Mouse (Mus musculus) layer of hippocampus, adult 2 months (tissue): ENCODE data around the gene Cox17. TPM values are rescaled to one million over a fixed set of nuclear protein-coding genes. Genes with fewer than 3 reads are reported as not detected.
A peak's percentile ranks its signal among the peaks of the same experiment; 100 is the strongest.

Source experiments
- DNase-seq, 2 experiments: peaks; one replicate each; pipeline ENCODE4 v3.0.0; 2022; ENCODE audit warnings: low spot score in 2 of 2
- H3K27ac ChIP-seq: fragments of 200-600 bp; 2 replicates; pipeline ENCODE4 v1.8.1; 2022
- H3K4me3 ChIP-seq: fragments of 200-600 bp; 2 replicates; pipeline ENCODE4 v1.8.1; 2022; ENCODE audit warnings: mild to moderate bottlenecking
- CTCF ChIP-seq: fragments of 200-600 bp; conservative IDR thresholded peaks from 2 replicates; pipeline ENCODE4 v1.8.1; 2022; ENCODE audit warnings: antibody characterized with exemption, mild to moderate bottlenecking, moderate library complexity
- total RNA-seq, 2 experiments: library from RNA; stranded (reverse); gene quantifications; 2 replicates each; pipeline ENCODE4 v1.2.3; 2021

Cox17 gene
- total RNA-seq, 2 experiments from 2014 or later = 123 to 126 TPM

DNA sequence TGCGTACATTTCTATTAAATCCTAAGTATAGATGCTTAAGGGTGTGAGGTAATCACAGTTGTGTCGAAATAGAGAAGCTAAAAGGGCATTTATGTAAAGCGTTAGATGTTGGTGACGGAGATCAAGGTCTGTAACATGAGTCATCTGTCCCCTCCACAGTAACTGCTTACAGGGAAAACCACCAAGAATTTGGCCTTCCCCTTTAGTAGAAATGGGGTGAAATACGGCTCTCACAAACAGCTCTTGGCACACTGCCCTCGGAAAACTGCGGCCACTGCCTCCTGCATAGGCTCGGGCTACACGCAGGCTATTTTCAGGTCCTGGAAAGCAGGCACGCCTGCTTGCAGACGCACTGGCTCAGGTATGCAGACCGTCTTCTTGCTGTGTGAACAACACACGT lies 49.4 kb downstream of the Cox17 start:
- DNase-seq = no peak
- Histone ChIP-seq H3K27ac (no peak overlapping the region), H3K4me3 (no peak overlapping the region)
- TF ChIP-seq CTCF = no peak

DNA sequence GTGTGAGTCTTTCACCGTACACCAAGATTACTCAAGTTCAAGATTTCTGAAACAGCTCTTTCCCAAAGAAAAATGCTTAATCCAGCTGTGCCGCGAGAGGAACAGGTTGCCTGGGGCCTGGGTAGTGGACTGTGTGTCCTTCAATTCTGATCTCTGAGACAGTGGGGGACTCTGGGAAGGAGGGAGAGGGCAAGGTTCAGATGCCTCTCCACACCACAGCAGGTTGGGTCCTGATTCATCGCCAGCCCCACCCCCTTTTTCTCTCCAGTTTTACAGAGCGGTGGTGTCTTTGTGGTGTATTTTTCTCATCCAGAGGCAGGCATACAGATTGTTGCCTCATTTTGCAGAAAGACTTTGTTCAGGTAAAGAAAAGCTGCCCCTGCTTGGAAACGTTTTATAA lies 51.5 kb downstream of the Cox17 start:
- no peak for TF ChIP-seq CTCF
- Histone ChIP-seq H3K27ac (no peak overlapping the region), H3K4me3 (no peak overlapping the region)
- DNase-seq = no peak

DNA sequence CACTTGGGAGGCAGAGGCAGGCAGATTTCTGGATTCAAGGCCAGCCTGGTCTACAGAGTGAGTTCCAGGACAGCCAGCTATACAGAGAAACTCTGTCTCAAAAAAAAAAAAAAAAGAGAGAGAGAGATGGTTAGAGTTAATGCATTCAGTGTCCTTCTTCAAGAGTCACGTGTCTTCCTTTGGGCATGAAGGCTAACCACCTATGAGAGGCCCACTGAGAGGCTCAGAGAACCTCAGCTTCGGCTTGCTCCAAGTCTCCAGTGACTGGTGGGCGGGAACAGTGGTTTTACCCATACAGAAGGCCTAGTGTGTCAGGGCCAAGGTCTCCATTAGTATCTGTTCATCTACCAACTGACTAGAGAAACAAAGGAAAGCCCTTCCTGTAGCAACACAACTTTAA lies 52.3 kb downstream of the Cox17 start:
- Histone ChIP-seq H3K4me3 (no peak overlapping the region), H3K27ac (peak overlapping the region; percentile 71; the same call in 1 of the 2 replicates)
- no peak for DNase-seq
- TF ChIP-seq CTCF = no peak

DNA sequence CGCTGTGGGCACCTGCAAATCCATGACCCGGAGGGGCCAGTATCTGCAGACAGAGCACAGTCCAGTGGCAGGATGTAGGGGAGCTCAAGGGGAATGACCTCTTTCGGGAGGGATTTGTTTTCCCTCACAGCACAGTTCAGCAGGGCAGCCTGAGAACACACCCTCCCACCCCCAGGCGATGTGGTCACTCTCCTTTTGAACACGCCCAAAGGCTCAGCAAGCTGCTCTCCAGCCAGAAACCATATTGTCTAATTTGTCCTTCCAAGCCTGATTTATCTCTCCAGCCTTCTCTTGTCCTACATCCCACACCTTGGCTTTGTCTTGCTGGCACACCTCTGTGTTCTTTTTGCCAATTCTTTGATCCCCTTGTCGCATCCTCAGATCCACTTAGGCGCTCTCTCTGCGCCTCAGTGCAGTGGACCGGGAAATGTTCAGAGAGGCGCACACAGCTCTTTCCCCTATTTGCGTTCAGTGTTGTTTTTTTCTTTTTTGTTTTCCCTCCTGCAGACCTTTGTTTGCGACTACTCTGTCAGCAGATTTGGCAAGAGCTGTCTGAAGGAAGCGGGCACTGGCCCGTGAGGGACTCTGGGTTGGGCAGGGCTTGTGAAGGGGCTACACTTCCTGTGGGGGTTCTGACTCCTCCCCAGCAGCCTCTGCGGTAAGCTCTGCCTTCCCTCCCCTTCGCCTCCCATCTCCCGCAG lies 52.9 kb downstream of the Cox17 start:
- peak overlapping the region; percentile 71 for H3K27ac ChIP-seq

DNA sequence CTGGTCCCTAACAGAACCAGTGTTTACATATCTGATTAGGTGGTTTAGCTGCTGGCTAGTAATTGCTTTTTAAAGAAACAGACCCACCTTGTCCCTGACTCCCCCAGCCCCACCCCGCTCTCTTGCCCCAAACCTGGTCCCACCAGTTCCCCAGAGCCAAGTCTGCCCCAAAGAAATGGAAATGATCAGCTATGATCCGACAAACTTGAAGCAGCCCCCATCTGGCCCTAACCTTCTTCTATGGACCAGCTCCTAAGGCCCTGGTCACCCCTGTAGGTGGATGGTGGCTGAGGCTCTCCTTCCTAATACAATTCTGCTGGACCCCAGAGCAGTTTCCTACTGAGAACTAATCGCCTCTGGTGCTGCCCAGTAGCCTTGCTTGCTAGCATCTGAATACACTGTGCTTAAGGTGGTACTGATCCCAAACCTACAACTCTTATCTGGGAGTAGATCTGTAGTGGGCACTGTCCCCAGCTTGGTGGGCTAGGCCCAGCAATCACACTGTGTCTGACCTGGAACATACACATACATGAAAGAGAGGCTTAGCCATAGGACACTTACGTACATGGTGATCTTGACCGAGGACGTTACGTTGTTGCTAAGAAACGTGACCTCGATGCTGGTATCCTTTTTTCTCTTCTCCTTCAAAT lies 53.6 kb downstream of the Cox17 start:
- no peak for DNase-seq
- TF ChIP-seq CTCF = no peak
- Histone ChIP-seq H3K27ac (peak overlapping the region; percentile 71), H3K4me3 (peak overlapping the region; percentile 48)

More for the DNA sequence above, 52.9 kb downstream of the Cox17 start:
- peak; percentile 8 to 38 for DNase-seq
- peak overlapping the region; percentile 48 for H3K4me3 ChIP-seq
- TF ChIP-seq CTCF = no peak

DNA sequence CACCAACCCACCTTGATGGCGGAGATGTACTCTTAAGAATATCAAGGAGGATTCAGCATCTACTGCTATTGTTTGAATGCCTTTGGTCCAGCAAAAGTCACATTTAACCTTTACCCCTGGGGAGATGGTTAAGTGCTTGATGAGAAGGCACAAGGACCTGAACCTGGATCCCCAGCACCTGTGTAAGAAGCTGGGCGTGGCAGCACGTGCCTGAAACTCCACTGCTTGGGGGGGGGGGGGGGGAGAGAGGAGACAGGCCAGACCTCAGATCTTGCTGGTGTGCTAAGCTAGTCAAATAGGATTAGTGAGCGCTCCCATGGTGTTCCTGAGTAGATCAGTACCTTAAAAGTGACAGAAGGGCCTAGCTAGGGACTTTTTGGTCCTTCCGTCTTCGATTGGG lies 54.7 kb downstream of the Cox17 start:
- no peak for TF ChIP-seq CTCF
- Histone ChIP-seq H3K27ac (no peak overlapping the region), H3K4me3 (no peak overlapping the region)
- DNase-seq = no peak

Other genes with a start within 250 kb of the Cox17 start
- not detected for gene Nr1i2, start 52.2 kb upstream of the Cox17 start, total RNA-seq
- 1 to 10 TPM; 1.1 to 1.3 TPM for gene Maats1, start 4.8 kb upstream of the Cox17 start, total RNA-seq
- not detected for gene Gm21987, start within 50 bp of the Cox17 start, total RNA-seq
- under 1 TPM; 0.44 to 0.49 TPM for gene Popdc2, start 15.2 kb downstream of the Cox17 start, total RNA-seq
- under 1 TPM; 0.76 to 0.97 TPM for gene Pla1a, start 86.2 kb downstream of the Cox17 start, total RNA-seq
- 10 to 100 TPM; 55.4 to 55.5 TPM for gene Adprh, start 105.7 kb downstream of the Cox17 start, total RNA-seq
- gene Cd80, start 108.6 kb downstream of the Cox17 start, total RNA-seq = under 1 TPM; 0.15 to 0.69 TPM
- gene Timmdc1, start 175.7 kb downstream of the Cox17 start, total RNA-seq = 10 to 100 TPM; 28.4 to 30.9 TPM
- gene Poglut1, start 203.3 kb downstream of the Cox17 start, total RNA-seq = 10 to 100 TPM; 49.3 to 52.3 TPM
- gene Tmem39a, start 211.7 kb downstream of the Cox17 start, total RNA-seq = 10 to 100 TPM; 20.4 to 23.2 TPM